In genomic region chr7:34814801-34815200, GRCm38 (mm10) we compare ENCODE assay signal across 23 mouse cellular contexts. TPM values are rescaled to one million over a fixed set of nuclear protein-coding genes. Genes with fewer than 3 reads are reported as not detected.
DNase-seq lines count a peak whose midpoint lies in the region; ATAC-seq lines count a peak whose summit lies in the region.
"Had no signal": no experiment of that assay in that cellular context is flagged by ENCODE, and none has a peak within 500 bp of the region (broad histone marks: within the 10 kb centered on the region; RNA-seq: fewer than 3 reads in every experiment).

No protein-coding gene starts in this region.

- DNase-seq in adrenal gland, postnatal 10 days = peak; percentile 63
- no peak for DNase-seq in adrenal gland, postnatal 4 days (ENCODE audit: low spot score in 2 of 2)
- peak; percentile 69 for DNase-seq in midbrain, embryonic 11.5 days (ENCODE audit: low spot score, missing footprints)
- DNase-seq in midbrain, embryonic 10.5 days (ENCODE audit: low spot score) = no peak
- DNase-seq: adrenal gland, adult 2 months; adrenal gland, adult 8-10 months; adrenal gland, postnatal 14 days; adrenal gland, postnatal 25 days; adrenal gland, postnatal 36 days; B cell, adult 2 months; cerebellum, adult 11 months; cerebellum, adult 11-12 months; cerebellum, adult 18-20 months; cerebellum, adult 2 months; cerebellum, adult 8-10 months had no signal

- H3K9ac ChIP-seq in midbrain, embryonic 11.5 days (ENCODE audit: low read length) = no peak overlapping the region
- no peak overlapping the region for H3K9ac ChIP-seq in midbrain, embryonic 16.5 days (ENCODE audit: low read depth, low read length)
- no peak overlapping the region for H3K9ac ChIP-seq in midbrain, embryonic 13.5 days (replicated peaks)

- H3K4me3 ChIP-seq in midbrain, embryonic 11.5 days (ENCODE audit: low read depth, low read length) = no peak overlapping the region
- H3K4me3 ChIP-seq in midbrain, embryonic 16.5 days (ENCODE audit: low read depth, low read length) = no peak overlapping the region
- no peak overlapping the region for H3K4me3 ChIP-seq in midbrain, embryonic 13.5 days (replicated peaks)
- no peak overlapping the region for H3K4me3 ChIP-seq in midbrain, embryonic 10.5 days

- no peak overlapping the region for H3K4me2 ChIP-seq in midbrain, embryonic 11.5 days
- H3K4me2 ChIP-seq in midbrain, embryonic 16.5 days (ENCODE audit: low read length) = no peak overlapping the region
- H3K4me2 ChIP-seq in midbrain, embryonic 13.5 days (replicated peaks) = no peak overlapping the region

- no peak for ATAC-seq in midbrain, embryonic 11.5 days (ENCODE audit: low FRiP score)
- ATAC-seq in midbrain, embryonic 16.5 days = no peak
- ATAC-seq in midbrain, embryonic 13.5 days = no peak
- ATAC-seq: activated CD4-positive, CD25-positive, alpha-beta regulatory T cell, adult 4 months; CD4-positive, CD25-positive, alpha-beta regulatory T cell, adult 4 months; Patski had no signal

- H3K27ac ChIP-seq in midbrain, embryonic 11.5 days (ENCODE audit: low read depth, low read length) = no peak overlapping the region
- no peak overlapping the region for H3K27ac ChIP-seq in midbrain, embryonic 16.5 days (ENCODE audit: low read length)
- 0 out of 2 replicates have a peak overlapping the region, but pooled peaks have one; percentile 9 for H3K27ac ChIP-seq in midbrain, embryonic 13.5 days
- H3K27ac ChIP-seq in midbrain, embryonic 10.5 days (replicated peaks) = no peak overlapping the region

- H3K36me3 ChIP-seq in midbrain, embryonic 11.5 days (ENCODE audit: control insufficient read depth, insufficient read depth, low read length) = no peaks in the 10 kb centered on the region
- H3K36me3 ChIP-seq in midbrain, embryonic 16.5 days (ENCODE audit: control insufficient read depth, insufficient read depth, low read length) = no peaks in the 10 kb centered on the region
- H3K36me3 ChIP-seq in midbrain, embryonic 13.5 days = no peaks in the 10 kb centered on the region
- no peaks in the 10 kb centered on the region for H3K36me3 ChIP-seq in midbrain, embryonic 10.5 days
- H3K36me3 ChIP-seq: G1E had no signal

- H3K27me3 ChIP-seq in midbrain, embryonic 11.5 days (ENCODE audit: control insufficient read depth, insufficient read depth, low read length) = peaks cover 42% of the 10 kb centered on the region
- peaks cover 11% of the 10 kb centered on the region for H3K27me3 ChIP-seq in midbrain, embryonic 16.5 days (ENCODE audit: control insufficient read depth, insufficient read depth, low read depth, low read length)
- H3K27me3 ChIP-seq in midbrain, embryonic 13.5 days = peaks cover 49% of the 10 kb centered on the region
- peaks cover 55% of the 10 kb centered on the region for H3K27me3 ChIP-seq in midbrain, embryonic 10.5 days (ENCODE audit: low read depth, poor library complexity, severe bottlenecking)
- H3K27me3 ChIP-seq: CH12.LX had no signal

- 73% methylated on average over 3 of the region's 3 CpGs for WGBS in midbrain, embryonic 11.5 days
- WGBS in midbrain, embryonic 16.5 days = 69% methylated on average over 3 of the region's 3 CpGs
- WGBS in midbrain, embryonic 13.5 days = 78% methylated on average over 3 of the region's 3 CpGs
- 84% methylated on average over 3 of the region's 3 CpGs for WGBS in midbrain, embryonic 10.5 days

- H3K4me1 ChIP-seq in midbrain, embryonic 11.5 days (ENCODE audit: control insufficient read depth, insufficient read depth, low read length) = peaks cover 14% of the 10 kb centered on the region
- H3K4me1 ChIP-seq in midbrain, embryonic 16.5 days (ENCODE audit: control insufficient read depth, insufficient read depth, low read length) = peaks cover 20% of the 10 kb centered on the region
- peaks cover 33% of the 10 kb centered on the region for H3K4me1 ChIP-seq in midbrain, embryonic 13.5 days (replicated peaks)
- H3K4me1 ChIP-seq in midbrain, embryonic 10.5 days = peaks cover 32% of the 10 kb centered on the region

- no peaks in the 10 kb centered on the region for H3K9me3 ChIP-seq in midbrain, embryonic 11.5 days (ENCODE audit: control insufficient read depth, low read length)
- H3K9me3 ChIP-seq in midbrain, embryonic 16.5 days (replicated peaks; ENCODE audit: control insufficient read depth, low read length, poor library complexity, severe bottlenecking) = no peaks in the 10 kb centered on the region
- no peaks in the 10 kb centered on the region for H3K9me3 ChIP-seq in midbrain, embryonic 13.5 days
- no peaks in the 10 kb centered on the region for H3K9me3 ChIP-seq in midbrain, embryonic 10.5 days (replicated peaks)

RNA-seq across cellular contexts. Expression of gene Chst8, which starts 2.3 kb away (rescaled TPM):
- 1 to 10 TPM; 5.5 to 6.0 TPM for total RNA-seq in adrenal gland, postnatal 10 days (2021)
- total RNA-seq in adrenal gland, postnatal 4 days (2021) = 10 to 100 TPM in 1 of 2 experiments, 1 to 10 TPM in 1; 8.5 to 14.8 TPM
- 9.6 and 10.1 TPM in 2 replicates for polyA plus RNA-seq in midbrain, embryonic 11.5 days (2014; fragmentation: Nextera tagmentation; extraction: Ambion mirVana)
- 12.7 and 15.3 TPM in 2 replicates for polyA plus RNA-seq in midbrain, embryonic 16.5 days (2015; fragmentation: Nextera tagmentation; extraction: Ambion mirVana)
- polyA plus RNA-seq in midbrain, embryonic 13.5 days (2015; fragmentation: Nextera tagmentation; extraction: Ambion mirVana) = 20.5 and 21.2 TPM in 2 replicates
- polyA plus RNA-seq in midbrain, embryonic 10.5 days (2016; fragmentation: Nextera tagmentation; extraction: Ambion mirVana) = 5.3 and 9.5 TPM in 2 replicates
- total RNA-seq: MEL had no signal
- polyA plus RNA-seq: activated CD4-positive, CD25-positive, alpha-beta regulatory T cell, adult 4 months; G1E had no signal

Comparison
In these comparisons a context has a peak if more than half of its experiments do, and no peak if none do; other contexts are left out.
1. DNase-seq: peak in adrenal gland, postnatal 10 days (single experiment) and midbrain, embryonic 11.5 days (single experiment); none in adrenal gland, postnatal 4 days (0 of 2) and midbrain, embryonic 10.5 days (single experiment).